Mouse (Mus musculus): ENCODE results near the gene Nup43.
"Not testable (repeated sequence)": the region's sequence is repeated elsewhere in the genome, so short reads cannot be mapped to it uniquely, and the experiment has no call there.

The Nup43 gene

GRCm38 (mm10) chr10:7667342-7667802 lies at the start of gene Nup43:
Nup43 (plus strand) TSS chr10:7667503.
- peak; percentile 88 to 91 for DNase-seq (ENCODE audit: low spot score in 2 of 2)

GRCm38 (mm10) chr10:7617556-7617955 lies 49.7 kb upstream of the Nup43 start:
- DNase-seq (ENCODE audit: low spot score in 2 of 2), result not testable (repeated sequence)

GRCm38 (mm10) chr10:7619821-7620241 lies 47.5 kb upstream of the Nup43 start:
- DNase-seq (ENCODE audit: low spot score in 2 of 2), result no peak

GRCm38 (mm10) chr10:7620723-7621122 lies 46.6 kb upstream of the Nup43 start:
- DNase-seq (ENCODE audit: low spot score in 2 of 2), result no peak

GRCm38 (mm10) chr10:7622378-7622777 lies 44.9 kb upstream of the Nup43 start:
- DNase-seq (ENCODE audit: low spot score in 2 of 2), result no peak

GRCm38 (mm10) chr10:7623861-7624518 lies 43.3 kb upstream of the Nup43 start:
- DNase-seq (ENCODE audit: low spot score in 2 of 2), result no peak

GRCm38 (mm10) chr10:7629092-7629491 lies 38.2 kb upstream of the Nup43 start:
- no peak for DNase-seq (ENCODE audit: low spot score in 2 of 2)

GRCm38 (mm10) chr10:7630286-7630685 lies 37.0 kb upstream of the Nup43 start:
- no peak for DNase-seq (ENCODE audit: low spot score in 2 of 2)

GRCm38 (mm10) chr10:7630951-7631720 lies 36.2 kb upstream of the Nup43 start:
- no peak for DNase-seq (ENCODE audit: low spot score in 2 of 2)

- DNase-seq (ENCODE audit: low spot score in 2 of 2), result no peak
Measured at GRCm38 (mm10) chr10:7640366-7640765, 26.9 kb upstream of the Nup43 start.

- DNase-seq (ENCODE audit: low spot score in 2 of 2), result no peak
Measured at GRCm38 (mm10) chr10:7645911-7646310, 21.4 kb upstream of the Nup43 start.

GRCm38 (mm10) chr10:7649059-7649458 lies 18.2 kb upstream of the Nup43 start:
- no peak for DNase-seq (ENCODE audit: low spot score in 2 of 2)

GRCm38 (mm10) chr10:7651057-7651456 lies 16.2 kb upstream of the Nup43 start:
- no peak for DNase-seq (ENCODE audit: low spot score in 2 of 2)

GRCm38 (mm10) chr10:7662471-7663141 lies 4.7 kb upstream of the Nup43 start:
- DNase-seq (ENCODE audit: low spot score in 2 of 2), result peak; percentile 77 to 78

- peak; percentile 93 for DNase-seq (ENCODE audit: low spot score in 2 of 2)
Measured at GRCm38 (mm10) chr10:7663159-7664026, 3.9 kb upstream of the Nup43 start.

GRCm38 (mm10) chr10:7664027-7664526 lies 3.2 kb upstream of the Nup43 start:
- DNase-seq (ENCODE audit: low spot score in 2 of 2), result peak in 1 of 2 experiments; percentile 5

- DNase-seq (ENCODE audit: low spot score in 2 of 2), result no peak
Measured at GRCm38 (mm10) chr10:7664889-7665288, 2.4 kb upstream of the Nup43 start.

GRCm38 (mm10) chr10:7673673-7674072 lies 6.4 kb downstream of the Nup43 start:
- peak; percentile 8 to 38 for DNase-seq (ENCODE audit: low spot score in 2 of 2)

- peak; percentile 82 to 84 for DNase-seq (ENCODE audit: low spot score in 2 of 2)
Measured at GRCm38 (mm10) chr10:7680731-7681301, 13.5 kb downstream of the Nup43 start, which contains the start of the genes Pcmt1 and Lats1. Pcmt1 (minus strand) TSS chr10:7681136. Lats1 (plus strand) TSS chr10:7681214.

- peak; percentile 35 to 58 for DNase-seq (ENCODE audit: low spot score in 2 of 2)
Measured at GRCm38 (mm10) chr10:7681343-7682025, 14.2 kb downstream of the Nup43 start.

Data from spleen, postnatal 36 days (tissue).